Mouse (Mus musculus) embryonic facial prominence, embryonic 13.5 days (tissue): ENCODE results near the gene Ecm2. TPM values are rescaled to one million over a fixed set of nuclear protein-coding genes. Genes with fewer than 3 reads are reported as not detected.

Source experiments
- ATAC-seq: fragments of 200-750 bp; cut with Nextera tagmentation; 2 replicates; pipeline ENCODE4 v1.8.0; 2017; ENCODE audit warnings: low read depth; ENCODE audit not compliant: insufficient number of reproducible peaks, insufficient read depth, low FRiP score, low TSS enrichment
- H3K27ac ChIP-seq: fragments of 300-500 bp; sonication (generic); 2 replicates; pipeline ENCODE4 v1.5.1; 2015; ENCODE audit warnings: moderate library complexity, mild to moderate bottlenecking, inconsistent platforms
- H3K27me3 ChIP-seq: fragments of 300-500 bp; sonication (generic); 2 replicates; pipeline ENCODE4 v1.6.1; 2015; ENCODE audit warnings: mild to moderate bottlenecking, inconsistent platforms
- H3K36me3 ChIP-seq: fragments of 300-500 bp; sonication (generic); 2 replicates; pipeline ENCODE4 v1.6.1; 2015; ENCODE audit warnings: mild to moderate bottlenecking, inconsistent platforms
- H3K4me1 ChIP-seq: fragments of 300-500 bp; sonication (generic); 2 replicates; pipeline ENCODE4 v1.6.1; 2015; ENCODE audit warnings: inconsistent platforms
- H3K4me2 ChIP-seq: fragments of 300-500 bp; sonication (generic); 2 replicates; pipeline ENCODE4 v1.6.1; 2015; ENCODE audit warnings: moderate library complexity, mild to moderate bottlenecking, inconsistent platforms
- H3K4me3 ChIP-seq: fragments of 300-500 bp; sonication (generic); 2 replicates; pipeline ENCODE4 v1.5.1; 2015; ENCODE audit warnings: mild to moderate bottlenecking, inconsistent platforms
- H3K9ac ChIP-seq: fragments of 300-500 bp; sonication (generic); 2 replicates; pipeline ENCODE4 v1.6.1; 2015; ENCODE audit warnings: mild to moderate bottlenecking, inconsistent platforms
- H3K9me3 ChIP-seq: fragments of 300-500 bp; sonication (generic); 2 replicates; pipeline ENCODE4 v1.6.1; 2016; ENCODE audit warnings: inconsistent platforms
- WGBS: fragments of 180-500 bp; shearing (Covaris S2); methylation state at CpG from one replicate; pipeline ENCODE4 v1.1.7; 2015; ENCODE audit warnings: mixed read lengths; 5-methylcytosine and 5-hydroxymethylcytosine counted together
- polyA plus RNA-seq: library from polyadenylated mRNA; unstranded; fragments of >200 nt; fragmentation: Nextera tagmentation; extraction: Ambion mirVana; gene quantifications from 2 replicates; pipeline ENCODE4 v1.2.1, GENCODE M21; 2015

The Ecm2 gene
- polyA plus RNA-seq, 1 experiment from 2014 or later: 1.4 TPM

DNA sequence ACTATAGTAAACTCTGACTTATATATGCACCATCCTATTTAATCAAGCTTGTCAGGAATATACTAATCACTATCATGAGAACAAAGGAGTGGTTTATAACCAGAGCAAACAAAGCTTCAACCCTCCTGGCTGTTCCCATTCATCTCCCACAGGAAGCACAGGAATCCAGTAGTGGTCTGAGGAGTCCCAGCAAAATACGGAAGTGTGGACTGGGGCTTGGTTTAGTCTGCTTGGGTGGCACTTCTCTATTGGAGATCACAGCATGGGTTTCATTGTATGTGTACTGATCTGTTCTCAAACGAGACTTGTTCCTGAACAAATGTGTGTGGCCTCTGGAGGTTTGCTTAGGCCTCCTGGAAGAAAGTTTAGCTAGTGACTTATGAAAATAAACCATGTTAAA is 14.2 kb downstream of the Ecm2 start:
- Histone ChIP-seq H3K9ac (no peak overlapping the region), H3K27me3 (no peaks in the 10 kb centered on the region), H3K36me3 (no peaks in the 10 kb centered on the region), H3K9me3 (no peaks in the 10 kb centered on the region), H3K27ac (no peak overlapping the region), H3K4me2 (no peak overlapping the region), H3K4me1 (peaks cover 5% of the 10 kb centered on the region; the same call in 1 of the 2 replicates), H3K4me3 (no peak overlapping the region)
- ATAC-seq: no peak
- 46% methylated on average over 2 of the region's 2 CpGs for WGBS

DNA sequence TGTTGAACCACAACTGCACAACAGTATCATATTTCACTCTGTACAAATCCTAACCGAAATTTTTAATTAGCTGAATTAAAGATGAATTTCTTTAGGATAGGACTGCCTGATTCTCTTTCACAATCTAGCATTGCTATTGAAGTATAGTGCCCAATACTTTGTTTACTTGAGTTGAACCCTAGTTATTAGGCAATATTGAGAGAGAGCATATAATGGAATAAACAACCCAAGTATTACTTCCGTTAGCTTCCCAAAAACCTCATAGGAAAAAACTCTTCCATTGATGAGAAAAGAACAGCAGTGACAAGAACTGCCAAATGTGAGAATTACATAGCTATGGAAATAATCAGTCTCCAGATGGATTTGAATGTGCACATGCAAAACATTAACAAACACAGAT is 21.6 kb downstream of the Ecm2 start:
- Histone ChIP-seq H3K9me3 (no peaks in the 10 kb centered on the region), H3K27me3 (no peaks in the 10 kb centered on the region), H3K4me1 (no peaks in the 10 kb centered on the region), H3K4me2 (no peak overlapping the region), H3K36me3 (no peaks in the 10 kb centered on the region), H3K9ac (no peak overlapping the region), H3K27ac (no peak overlapping the region), H3K4me3 (no peak overlapping the region)
- WGBS: 55% methylated on average over 2 of the region's 2 CpGs
- ATAC-seq: no peak

DNA sequence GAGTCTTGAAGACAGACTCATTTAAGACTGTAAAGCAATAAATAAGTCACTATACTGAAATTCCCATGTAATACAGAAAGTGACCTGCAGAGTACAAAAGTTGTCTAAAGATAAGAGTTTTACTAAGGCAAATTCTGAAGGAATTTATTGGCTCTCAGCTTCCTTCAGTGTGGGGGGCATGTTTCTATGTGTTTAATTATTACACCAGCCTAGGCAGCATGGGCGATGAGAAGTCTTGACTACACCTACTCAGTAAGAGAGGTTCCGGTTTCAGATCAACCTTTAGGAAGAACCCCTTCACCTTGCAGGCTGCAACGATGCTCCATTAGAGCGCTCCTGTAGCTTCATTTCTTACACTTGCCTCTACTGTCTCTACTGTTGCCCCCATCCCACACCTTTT is 26.0 kb downstream of the Ecm2 start:
- H3K4me1 ChIP-seq: no peaks in the 10 kb centered on the region
- no peaks in the 10 kb centered on the region for H3K27me3 ChIP-seq
- H3K9me3 ChIP-seq: no peaks in the 10 kb centered on the region
- H3K4me3 ChIP-seq: no peak overlapping the region
- no peak overlapping the region for H3K27ac ChIP-seq
- no peak overlapping the region for H3K9ac ChIP-seq
- ATAC-seq: no peak
- no peak overlapping the region for H3K4me2 ChIP-seq
- 94% methylated on average over 4 of the region's 4 CpGs for WGBS
- H3K36me3 ChIP-seq: no peaks in the 10 kb centered on the region

DNA sequence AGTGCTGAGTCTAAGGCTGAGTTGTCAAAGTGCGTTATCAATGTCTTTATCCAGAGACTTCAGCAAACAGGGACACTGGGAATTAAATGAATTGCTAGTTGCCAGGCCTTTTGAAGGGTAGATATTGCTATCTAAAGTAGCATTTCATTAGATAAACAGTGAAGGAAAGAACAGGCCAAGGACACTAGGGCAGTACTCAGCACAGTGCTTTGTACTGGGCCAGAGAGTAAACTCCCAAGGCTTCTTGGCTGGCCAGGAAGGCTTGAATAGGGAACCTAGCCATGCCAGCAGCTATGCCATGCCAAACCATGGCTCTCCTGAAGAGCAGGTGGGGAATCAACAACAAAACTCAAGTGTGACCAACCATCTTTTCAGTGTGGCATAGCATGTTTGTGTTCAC is 32.3 kb downstream of the Ecm2 start:
- H3K36me3 ChIP-seq: no peaks in the 10 kb centered on the region
- H3K27ac ChIP-seq: no peak overlapping the region
- 95% methylated on average over 1 of the region's 1 CpGs for WGBS
- no peak for ATAC-seq
- no peaks in the 10 kb centered on the region for H3K9me3 ChIP-seq
- H3K4me3 ChIP-seq: no peak overlapping the region
- H3K4me1 ChIP-seq: peaks cover 4% of the 10 kb centered on the region; the same call in 1 of the 2 replicates
- H3K4me2 ChIP-seq: no peak overlapping the region
- H3K27me3 ChIP-seq: no peaks in the 10 kb centered on the region
- no peak overlapping the region for H3K9ac ChIP-seq

DNA sequence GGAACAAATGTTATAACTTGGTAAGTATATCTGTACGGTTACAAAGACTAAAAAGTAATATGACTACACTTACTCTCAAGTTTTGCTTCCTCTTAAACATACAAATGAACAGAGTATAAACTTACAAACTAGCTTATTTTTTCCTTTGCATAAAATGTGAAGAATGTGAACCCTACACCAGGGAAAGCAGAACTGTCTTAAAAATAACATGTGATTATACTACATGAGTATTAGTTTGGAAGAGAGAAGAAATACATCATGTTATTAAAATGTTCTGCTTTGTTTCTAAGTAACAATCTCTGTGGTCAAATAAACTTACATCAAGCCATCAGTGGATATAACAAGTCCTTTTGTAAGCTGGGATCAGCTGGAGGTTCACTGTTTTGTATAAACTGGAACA is 34.1 kb downstream of the Ecm2 start:
- no peak for ATAC-seq
- no peak overlapping the region for H3K9ac ChIP-seq
- H3K4me1 ChIP-seq: peaks cover 8% of the 10 kb centered on the region
- no peaks in the 10 kb centered on the region for H3K27me3 ChIP-seq
- WGBS: 50% methylated on average over 1 of the region's 1 CpGs
- no peak overlapping the region for H3K4me3 ChIP-seq
- H3K9me3 ChIP-seq: no peaks in the 10 kb centered on the region
- H3K27ac ChIP-seq: peak overlapping the region; percentile 51; the same call in 1 of the 2 replicates
- no peak overlapping the region for H3K4me2 ChIP-seq
- no peaks in the 10 kb centered on the region for H3K36me3 ChIP-seq

DNA sequence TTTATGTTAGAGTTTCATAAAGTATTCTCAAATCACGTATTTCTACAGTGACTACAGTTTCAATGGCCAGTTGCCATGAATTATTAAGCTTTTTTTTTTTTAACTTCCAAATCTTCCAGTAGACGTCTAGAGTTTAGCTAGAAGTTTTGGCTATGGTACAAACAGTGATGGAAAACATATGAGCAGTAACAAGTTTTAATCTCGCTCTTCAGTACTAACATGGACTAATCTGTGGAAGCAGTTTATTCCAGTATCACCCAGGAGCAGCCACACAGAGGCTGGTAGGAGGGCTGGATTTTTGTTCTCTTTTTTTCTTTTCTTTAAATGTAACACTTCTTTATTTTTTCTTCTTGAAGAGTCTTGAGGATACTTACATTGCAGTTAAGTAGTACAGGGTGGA is 39.7 kb downstream of the Ecm2 start, which contains the start of gene Aspn:
Aspn (plus strand) TSS at position 165 of the 400 bp plus-strand sequence.
- ATAC-seq: no peak
- Histone ChIP-seq H3K4me3 (peak within 1 kb of the TSS; percentile 17), H3K9ac (no peak within 1 kb of the TSS), H3K36me3 (no peaks in the 10 kb centered on the region), H3K4me1 (peaks cover 26% of the 10 kb centered on the region; the same call in 1 of the 2 replicates), H3K9me3 (no peaks in the 10 kb centered on the region), H3K27me3 (no peaks in the 10 kb centered on the region), H3K27ac (peak within 1 kb of the TSS; percentile 82), H3K4me2 (peak within 1 kb of the TSS; percentile 43)
- 32% methylated on average over 3 of the region's 3 CpGs for WGBS

DNA sequence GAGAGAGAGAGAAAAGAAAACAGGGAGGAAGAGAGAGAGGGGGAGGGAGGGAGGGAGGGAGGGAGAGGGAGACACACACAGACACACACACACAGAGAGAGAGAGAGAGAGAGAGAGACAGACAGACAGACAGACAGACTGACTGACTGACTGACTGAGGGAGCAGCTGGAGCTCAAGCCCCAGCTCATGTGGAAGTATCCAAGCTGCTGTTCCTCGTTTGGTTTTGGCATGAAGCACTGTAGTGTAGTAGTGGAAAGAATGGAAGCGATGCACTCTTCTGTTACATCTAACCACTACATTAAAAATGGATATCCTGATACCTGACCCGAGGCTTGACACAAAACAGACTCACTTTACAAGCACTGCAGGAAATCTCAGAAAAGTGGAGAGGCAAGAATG is 41.0 kb downstream of the Ecm2 start:
- ATAC-seq: peak; percentile 72
- peak overlapping the region; percentile 17 for H3K4me3 ChIP-seq
- H3K4me2 ChIP-seq: peak overlapping the region; percentile 43
- peaks cover 26% of the 10 kb centered on the region; the same call in 1 of the 2 replicates for H3K4me1 ChIP-seq
- no peaks in the 10 kb centered on the region for H3K9me3 ChIP-seq
- peak overlapping the region; percentile 82 for H3K27ac ChIP-seq
- 0 out of 2 replicates have a peak overlapping the region, but pooled peaks have one; percentile 27 for H3K9ac ChIP-seq
- no peaks in the 10 kb centered on the region for H3K36me3 ChIP-seq
- H3K27me3 ChIP-seq: no peaks in the 10 kb centered on the region
- WGBS: 19% methylated on average over 3 of the region's 3 CpGs

DNA sequence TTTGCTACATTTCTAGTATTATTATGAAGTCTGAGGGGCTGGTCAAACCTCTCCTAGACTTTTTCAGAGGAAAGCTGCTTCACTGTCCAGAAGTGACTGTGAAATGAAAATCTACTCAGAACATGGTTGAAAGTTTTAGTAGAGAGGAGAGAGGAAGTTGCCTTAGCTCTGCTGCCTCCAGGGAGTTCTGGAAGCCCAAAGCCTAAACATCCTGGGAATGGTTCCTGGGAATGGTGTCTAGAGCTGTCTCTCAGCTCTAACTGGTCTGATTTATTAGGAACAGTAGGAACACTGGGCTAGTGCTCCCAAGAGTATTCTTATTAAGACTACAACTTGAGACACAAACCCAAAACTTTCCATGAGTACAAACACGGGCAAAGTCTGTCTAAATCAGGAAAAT is 41.9 kb downstream of the Ecm2 start:
- 49% methylated on average over 1 of the region's 1 CpGs for WGBS
- H3K9ac ChIP-seq: no peak overlapping the region
- peak overlapping the region; percentile 82 for H3K27ac ChIP-seq
- no peaks in the 10 kb centered on the region for H3K9me3 ChIP-seq
- peak overlapping the region; percentile 43 for H3K4me2 ChIP-seq
- no peaks in the 10 kb centered on the region for H3K36me3 ChIP-seq
- H3K4me3 ChIP-seq: peak overlapping the region; percentile 17
- H3K27me3 ChIP-seq: no peaks in the 10 kb centered on the region
- ATAC-seq: no peak
- peaks cover 26% of the 10 kb centered on the region; the same call in 1 of the 2 replicates for H3K4me1 ChIP-seq

DNA sequence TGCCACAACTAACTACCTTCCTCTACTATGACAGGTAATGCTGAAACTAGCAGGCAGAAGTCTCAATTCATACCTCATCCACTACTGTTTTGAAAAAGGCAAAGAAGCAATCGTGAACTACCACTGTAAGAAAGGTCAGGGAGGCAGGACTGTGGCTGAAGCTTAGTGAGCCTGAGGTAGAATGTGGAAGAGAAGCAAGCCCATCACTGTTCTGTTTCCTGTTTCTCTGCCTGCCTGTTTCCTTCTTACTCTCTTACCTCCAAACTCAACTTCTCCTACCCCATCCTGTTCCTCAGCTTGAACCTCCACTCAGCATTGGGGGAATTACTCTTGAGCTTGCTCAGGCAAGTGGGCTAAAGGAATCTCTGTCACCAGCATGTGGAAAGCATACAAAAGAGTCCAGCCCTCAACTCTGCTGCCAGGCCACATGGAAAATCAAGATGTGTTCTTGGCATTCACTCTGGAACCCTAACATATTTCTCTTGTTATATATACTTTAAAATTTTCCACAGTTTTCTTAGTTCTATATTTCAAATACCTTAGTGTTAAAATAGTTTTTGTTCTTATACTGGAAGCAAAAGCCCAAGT is 43.0 kb downstream of the Ecm2 start:
- no peak for ATAC-seq
- Histone ChIP-seq H3K27ac (peak overlapping the region; percentile 81), H3K9ac (no peak overlapping the region), H3K4me1 (peaks cover 26% of the 10 kb centered on the region; the same call in 1 of the 2 replicates), H3K4me2 (peak overlapping the region; percentile 43), H3K4me3 (no peak overlapping the region), H3K36me3 (no peaks in the 10 kb centered on the region), H3K9me3 (no peaks in the 10 kb centered on the region), H3K27me3 (no peaks in the 10 kb centered on the region)
- 77% methylated on average over 1 of the region's 1 CpGs for WGBS

DNA sequence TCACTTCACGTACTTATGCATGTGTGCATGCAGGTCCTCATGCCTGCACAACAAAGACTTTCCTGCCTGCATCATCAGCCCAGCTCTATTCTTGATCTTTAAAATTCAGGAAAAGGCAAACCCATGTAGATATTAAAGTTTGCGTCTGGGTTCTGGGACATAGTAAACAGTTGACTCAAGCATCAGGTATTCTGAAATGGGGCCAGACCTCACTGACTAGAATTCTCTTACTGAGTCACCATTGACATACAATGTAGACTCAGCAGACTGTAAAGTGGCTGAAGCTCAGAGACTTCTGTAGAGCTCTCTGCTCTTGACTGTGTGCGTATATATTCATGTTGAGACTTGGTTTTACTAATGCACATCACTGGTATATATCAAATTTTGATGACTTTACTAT is 45.0 kb downstream of the Ecm2 start:
- WGBS: 92% methylated on average over 3 of the region's 3 CpGs
- H3K4me2 ChIP-seq: no peak overlapping the region

DNA sequence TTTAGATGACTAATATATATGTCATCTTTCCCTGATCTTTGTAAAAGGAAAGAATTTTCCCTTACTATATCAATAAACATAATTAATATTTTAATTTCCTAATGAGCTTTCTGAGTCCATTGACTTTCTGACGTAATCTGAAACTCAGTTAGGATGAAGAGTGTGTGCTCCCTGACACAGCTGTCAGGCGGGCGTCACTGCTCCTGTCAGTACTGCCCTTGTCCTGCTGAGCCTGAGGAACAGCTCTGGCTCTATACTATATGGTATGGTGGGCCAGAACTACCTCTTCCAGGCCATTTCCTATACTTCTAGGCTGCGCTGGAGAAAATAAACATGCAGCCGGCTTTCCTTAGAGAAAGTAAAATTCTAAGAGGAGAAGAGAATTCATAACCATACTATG is 49.9 kb downstream of the Ecm2 start:
- ATAC-seq: no peak
- Histone ChIP-seq H3K9me3 (no peaks in the 10 kb centered on the region), H3K4me2 (no peak overlapping the region), H3K4me1 (no peaks in the 10 kb centered on the region), H3K4me3 (no peak overlapping the region), H3K36me3 (no peaks in the 10 kb centered on the region), H3K9ac (no peak overlapping the region), H3K27me3 (no peaks in the 10 kb centered on the region), H3K27ac (no peak overlapping the region)
- 78% methylated on average over 5 of the region's 5 CpGs for WGBS

More for the DNA sequence above, 45.0 kb downstream of the Ecm2 start:
- ATAC-seq: no peak
- Histone ChIP-seq H3K4me3 (no peak overlapping the region), H3K36me3 (no peaks in the 10 kb centered on the region), H3K9me3 (no peaks in the 10 kb centered on the region), H3K4me1 (peaks cover 19% of the 10 kb centered on the region; the same call in 1 of the 2 replicates), H3K9ac (no peak overlapping the region), H3K27ac (no peak overlapping the region), H3K27me3 (no peaks in the 10 kb centered on the region)

DNA sequence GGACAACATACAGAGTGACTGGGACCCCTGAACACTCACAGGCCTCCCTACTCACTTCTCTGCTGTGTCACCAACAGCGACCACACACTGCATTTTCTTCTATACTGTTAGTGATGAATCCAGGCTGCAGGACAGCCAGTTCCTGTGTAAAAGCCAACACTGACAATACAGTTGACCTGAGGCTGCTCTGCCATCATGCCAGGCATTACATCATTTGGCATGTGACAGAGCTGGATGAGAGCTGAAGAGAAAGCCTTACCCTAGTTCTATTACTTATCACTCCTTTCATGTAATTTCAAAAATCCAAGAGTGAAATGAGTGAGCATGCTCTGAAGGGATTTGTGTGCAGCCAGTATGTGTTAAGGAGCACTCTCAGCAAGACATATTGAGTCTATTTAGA is 51.6 kb downstream of the Ecm2 start:
- Histone ChIP-seq H3K4me3 (no peak overlapping the region), H3K27me3 (no peaks in the 10 kb centered on the region), H3K36me3 (no peaks in the 10 kb centered on the region), H3K4me1 (no peaks in the 10 kb centered on the region), H3K4me2 (no peak overlapping the region), H3K9me3 (no peaks in the 10 kb centered on the region), H3K9ac (no peak overlapping the region), H3K27ac (no peak overlapping the region)
- WGBS: 80% methylated on average over 1 of the region's 1 CpGs
- no peak for ATAC-seq
